Mouse (Mus musculus) heart, embryonic 12.5 days (tissue): ENCODE data around the gene Gpi1. TPM values are rescaled to one million over a fixed set of nuclear protein-coding genes. Genes with fewer than 3 reads are reported as not detected.
"Not testable (repeated sequence)": the region's sequence is repeated elsewhere in the genome, so short reads cannot be mapped to it uniquely, and the experiment has no call there.

Experiments
- ATAC-seq: fragments of 200-750 bp; cut with Nextera tagmentation; 2 replicates; pipeline ENCODE4 v1.8.0; 2017; ENCODE audit warnings: moderate TSS enrichment, moderate library complexity; ENCODE audit not compliant: insufficient number of reproducible peaks, low FRiP score
- H3K27ac ChIP-seq: fragments of 300-500 bp; sonication (generic); 2 replicates; pipeline ENCODE4 v1.5.1; 2016; ENCODE audit warnings: mild to moderate bottlenecking, moderate library complexity; ENCODE audit not compliant: poor library complexity, severe bottlenecking
- H3K27me3 ChIP-seq: fragments of 300-500 bp; sonication (generic); replicated peaks from 2 replicates; pipeline ENCODE4 v1.6.1; 2016; ENCODE audit warnings: mild to moderate bottlenecking, moderate library complexity
- H3K36me3 ChIP-seq: fragments of 300-500 bp; sonication (generic); 2 replicates; pipeline ENCODE4 v1.6.1; 2016; ENCODE audit warnings: mild to moderate bottlenecking, moderate library complexity
- H3K4me1 ChIP-seq: fragments of 300-500 bp; sonication (generic); replicated peaks from 2 replicates; pipeline ENCODE4 v1.6.1; 2016; ENCODE audit warnings: mild to moderate bottlenecking
- H3K4me2 ChIP-seq: fragments of 300-500 bp; sonication (generic); 2 replicates; pipeline ENCODE4 v1.6.1; 2016; ENCODE audit warnings: mild to moderate bottlenecking, moderate library complexity
- H3K4me3 ChIP-seq: fragments of 300-500 bp; sonication (generic); 2 replicates; pipeline ENCODE4 v1.5.1; 2016; ENCODE audit warnings: mild to moderate bottlenecking
- H3K9ac ChIP-seq: fragments of 300-500 bp; sonication (generic); 2 replicates; pipeline ENCODE4 v1.6.1; 2016; ENCODE audit warnings: mild to moderate bottlenecking, moderate library complexity
- H3K9me3 ChIP-seq: fragments of 300-500 bp; sonication (generic); replicated peaks from 2 replicates; pipeline ENCODE4 v1.6.1; 2016; ENCODE audit warnings: mild to moderate bottlenecking, moderate library complexity
- WGBS: fragments of 180-500 bp; shearing (Covaris S2); methylation state at CpG from one replicate; pipeline ENCODE4 v1.1.7; 2016; 5-methylcytosine and 5-hydroxymethylcytosine counted together
- polyA plus RNA-seq: library from polyadenylated mRNA; unstranded; fragments of >200 nt; fragmentation: Nextera tagmentation; extraction: Ambion mirVana; gene quantifications from 2 replicates; pipeline ENCODE4 v1.2.1, GENCODE M21; 2016

The Gpi1 gene
- polyA plus RNA-seq, 1 experiment from 2014 or later: 777 TPM

DNA sequence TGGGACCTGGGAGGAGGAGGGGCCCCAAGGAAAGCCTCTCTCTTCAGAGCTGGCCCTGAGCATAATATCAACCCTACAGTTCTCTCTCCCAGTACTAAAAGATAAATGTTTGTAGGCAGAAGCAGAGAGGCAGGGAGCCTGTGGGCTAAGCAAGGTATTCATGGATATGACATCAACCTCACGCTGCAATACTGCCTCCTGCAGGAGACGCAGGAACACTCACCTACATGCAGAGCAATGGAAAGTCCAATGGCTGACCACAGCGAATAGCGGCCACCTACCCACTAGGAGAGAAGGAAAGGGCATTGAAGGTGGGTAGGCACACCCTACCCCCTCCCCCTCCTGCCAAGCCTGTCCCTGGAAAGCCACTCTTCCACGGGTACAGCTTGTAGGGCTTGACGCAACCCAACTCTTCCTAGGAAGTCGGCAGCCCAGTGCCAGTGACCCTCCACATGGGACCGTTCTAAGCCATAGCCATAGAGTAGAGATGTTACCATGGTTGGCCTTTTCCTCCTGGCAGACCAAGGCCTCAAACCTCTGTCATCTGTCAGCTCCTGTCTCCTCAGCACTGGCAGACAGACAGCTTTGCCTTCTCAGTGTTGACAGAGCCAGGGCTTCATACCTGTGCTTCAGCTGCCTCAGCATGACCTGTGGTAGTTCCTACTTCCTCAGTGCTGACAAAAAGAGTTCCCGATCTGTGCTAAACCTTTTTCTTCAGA lies 21.9 kb downstream of the Gpi1 start:
- Histone ChIP-seq H3K4me1 (0 out of 2 replicates have a peak, but pooled peaks cover 8% of the 10 kb centered on the region), H3K36me3 (peaks cover 100% of the 10 kb centered on the region), H3K27ac (no peak overlapping the region), H3K4me2 (no peak overlapping the region), H3K9ac (no peak overlapping the region), H3K9me3 (no peaks in the 10 kb centered on the region), H3K27me3 (no peaks in the 10 kb centered on the region), H3K4me3 (no peak overlapping the region)
- ATAC-seq: no peak
- 92% methylated on average over 9 of the region's 9 CpGs for WGBS

DNA sequence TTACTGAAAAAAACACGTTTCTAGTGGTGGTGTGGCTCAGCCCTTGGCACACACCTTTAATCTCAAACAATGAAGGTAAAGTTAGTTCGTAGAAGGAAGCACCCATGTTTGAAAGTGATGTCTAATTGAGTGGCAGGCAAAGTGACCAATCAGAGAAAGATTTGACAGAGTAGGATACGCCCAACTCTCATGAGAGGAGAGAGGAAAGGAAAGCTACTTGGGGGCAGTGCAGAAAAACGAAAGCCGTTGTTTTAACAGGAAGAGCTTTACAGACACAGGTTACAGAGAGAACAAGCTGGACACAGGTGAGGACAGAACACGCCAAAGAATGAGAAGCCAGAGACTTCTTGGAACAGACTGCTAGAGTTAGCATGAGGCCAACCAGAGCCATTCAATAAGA lies 23.8 kb downstream of the Gpi1 start:
- ATAC-seq: no peak
- H3K4me1 ChIP-seq: 0 out of 2 replicates have a peak, but pooled peaks cover 8% of the 10 kb centered on the region
- H3K9me3 ChIP-seq: no peaks in the 10 kb centered on the region
- peaks cover 100% of the 10 kb centered on the region for H3K36me3 ChIP-seq
- H3K4me3 ChIP-seq: no peak overlapping the region
- no peak overlapping the region for H3K9ac ChIP-seq
- H3K27ac ChIP-seq: no peak overlapping the region
- no peaks in the 10 kb centered on the region for H3K27me3 ChIP-seq
- H3K4me2 ChIP-seq: no peak overlapping the region
- WGBS: 89% methylated on average over 6 of the region's 6 CpGs

DNA sequence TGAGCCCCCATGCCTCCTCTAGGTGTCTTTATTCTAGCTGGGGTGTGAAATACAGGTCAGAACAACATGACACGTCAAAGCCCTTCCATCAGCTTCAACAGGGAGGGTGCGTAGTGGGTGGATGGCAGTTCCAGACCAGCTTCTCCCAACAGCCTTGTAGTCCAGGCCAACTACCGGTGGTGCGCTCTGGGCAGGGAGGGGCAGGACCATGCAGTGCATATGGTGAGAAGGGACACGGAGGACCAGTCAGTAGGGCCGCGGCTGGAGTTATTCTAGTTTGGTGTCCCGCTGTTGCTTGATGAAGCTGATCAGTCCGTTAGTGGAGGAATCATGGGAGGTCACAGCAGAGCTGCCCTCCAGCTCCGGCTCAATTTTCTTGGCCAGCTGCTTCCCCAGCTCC lies 28.0 kb downstream of the Gpi1 start:
- not testable (repeated sequence) for H3K9me3 ChIP-seq, H3K4me3 ChIP-seq, H3K27ac ChIP-seq, H3K9ac ChIP-seq, ATAC-seq, H3K4me1 ChIP-seq, H3K4me2 ChIP-seq, H3K27me3 ChIP-seq
- 91% methylated on average over 10 of the region's 10 CpGs for WGBS
- peaks cover 70% of the 10 kb centered on the region for H3K36me3 ChIP-seq

DNA sequence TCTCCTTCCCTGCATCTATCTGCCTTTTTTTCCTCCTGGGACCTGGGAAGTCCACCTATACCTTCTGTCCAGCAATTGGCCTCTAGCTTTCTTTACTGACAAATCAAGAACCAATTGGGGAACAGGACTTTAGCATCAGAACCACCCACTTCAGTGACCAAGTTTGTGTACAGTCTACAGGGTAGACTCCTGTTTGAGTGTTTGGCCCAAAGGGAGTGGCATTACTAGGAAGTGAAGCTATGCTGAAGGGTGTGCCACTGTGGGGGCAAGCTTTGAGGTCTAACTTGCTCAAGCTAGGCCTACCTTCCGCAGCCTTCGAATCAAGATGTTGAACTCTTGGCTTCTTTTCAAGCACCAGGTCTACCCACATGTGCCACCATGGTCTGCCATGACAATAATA lies 29.3 kb downstream of the Gpi1 start:
- Histone ChIP-seq H3K36me3 (peaks cover 56% of the 10 kb centered on the region), H3K4me3 (no peak overlapping the region)
- 92% methylated on average over 2 of the region's 2 CpGs for WGBS

DNA sequence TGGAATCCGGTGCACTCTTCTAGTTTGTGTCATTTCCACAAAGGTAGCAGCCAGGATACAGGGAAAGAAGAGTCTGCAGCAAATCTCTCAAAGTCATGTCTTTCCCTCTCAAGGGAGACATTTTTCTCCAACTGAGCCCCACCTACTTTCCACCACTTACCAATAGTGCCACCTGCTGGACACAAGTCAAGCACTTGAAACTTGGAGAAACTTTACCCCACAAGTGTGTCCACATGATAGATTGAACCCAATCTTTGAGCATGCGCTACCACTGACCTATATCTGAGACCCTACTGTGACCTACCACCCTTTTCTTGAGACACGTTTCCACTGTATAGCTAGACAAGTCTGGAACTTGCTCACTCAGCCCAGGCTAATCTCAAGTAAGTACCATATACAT lies 31.8 kb downstream of the Gpi1 start:
- Histone ChIP-seq H3K9me3 (no peaks in the 10 kb centered on the region; the same call in 1 of the 2 replicates), H3K4me3 (no peak overlapping the region), H3K9ac (no peak overlapping the region), H3K27ac (no peak overlapping the region), H3K27me3 (no peaks in the 10 kb centered on the region), H3K4me1 (peaks cover 5% of the 10 kb centered on the region), H3K4me2 (no peak overlapping the region), H3K36me3 (peaks cover 40% of the 10 kb centered on the region)
- 37% methylated on average over 3 of the region's 3 CpGs for WGBS
- no peak for ATAC-seq

More for the DNA sequence above, 29.3 kb downstream of the Gpi1 start:
- Histone ChIP-seq H3K27me3 (no peaks in the 10 kb centered on the region), H3K4me2 (no peak overlapping the region), H3K27ac (no peak overlapping the region), H3K4me1 (no peaks in the 10 kb centered on the region), H3K9ac (no peak overlapping the region), H3K9me3 (no peaks in the 10 kb centered on the region; the same call in 1 of the 2 replicates)
- no peak for ATAC-seq

DNA sequence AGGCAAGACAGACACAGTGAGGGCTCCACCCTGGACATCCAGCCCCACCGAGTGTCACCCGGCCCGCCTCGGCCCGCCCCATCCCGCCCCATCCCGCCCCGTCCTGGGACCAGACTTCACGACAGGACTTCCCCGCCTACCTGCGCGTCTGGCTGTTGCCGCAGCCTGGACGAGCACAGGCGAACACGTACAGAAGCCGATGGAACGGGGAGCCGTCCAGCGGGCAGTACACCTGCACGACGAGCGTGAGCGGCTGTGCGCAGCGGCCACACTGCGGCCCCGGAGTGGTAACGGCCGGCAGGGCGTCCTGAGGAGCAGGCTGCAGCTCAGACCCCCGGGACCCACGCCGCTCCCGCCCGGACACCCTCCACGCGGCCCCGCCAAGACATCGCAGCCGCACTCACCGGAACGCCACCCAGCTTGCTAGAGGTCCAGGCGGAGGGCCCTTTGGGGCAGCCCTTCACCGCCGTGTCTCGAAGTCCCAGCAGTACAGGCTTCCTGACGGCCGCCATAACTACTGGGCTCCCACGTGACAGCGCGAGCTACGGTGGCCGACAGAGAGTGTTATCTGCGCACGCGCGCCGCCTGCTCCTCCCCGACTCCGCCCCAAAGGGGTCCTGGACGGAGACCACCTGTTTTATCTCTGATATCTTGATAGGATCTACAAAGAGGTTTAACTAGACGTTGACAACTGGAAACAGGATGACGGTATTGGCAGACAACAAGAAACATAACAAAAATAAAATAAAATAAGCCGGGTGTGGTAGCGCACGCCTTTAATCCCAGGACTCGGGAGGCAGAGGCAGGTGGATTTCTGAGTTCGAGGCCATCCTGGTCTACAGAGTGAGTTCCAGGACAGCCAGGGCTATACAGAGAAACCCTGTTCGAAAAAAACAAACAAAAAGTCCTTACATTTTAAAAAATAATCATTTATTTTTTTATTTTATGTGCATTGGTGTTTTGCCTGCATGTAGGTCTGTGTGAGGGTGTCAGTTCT lies 33.7 kb downstream of the Gpi1 start, which contains the start of gene Pdcd2l:
Gene Pdcd2l, minus strand, starts transcription at position 530 of the 997 bp plus-strand sequence.
- H3K9me3 ChIP-seq: no peaks in the 10 kb centered on the region; the same call in 1 of the 2 replicates
- H3K27me3 ChIP-seq: no peaks in the 10 kb centered on the region
- peak within 1 kb of the TSS; percentile 90 for H3K4me2 ChIP-seq
- H3K36me3 ChIP-seq: peaks cover 38% of the 10 kb centered on the region
- 3% methylated on average over 70 of the region's 70 CpGs for WGBS
- peak within 1 kb of the TSS; percentile 35 for H3K27ac ChIP-seq
- peak; percentile 92 for ATAC-seq
- peaks cover 5% of the 10 kb centered on the region for H3K4me1 ChIP-seq
- H3K4me3 ChIP-seq: peak within 1 kb of the TSS; percentile 78
- peak within 1 kb of the TSS; percentile 89 for H3K9ac ChIP-seq

DNA sequence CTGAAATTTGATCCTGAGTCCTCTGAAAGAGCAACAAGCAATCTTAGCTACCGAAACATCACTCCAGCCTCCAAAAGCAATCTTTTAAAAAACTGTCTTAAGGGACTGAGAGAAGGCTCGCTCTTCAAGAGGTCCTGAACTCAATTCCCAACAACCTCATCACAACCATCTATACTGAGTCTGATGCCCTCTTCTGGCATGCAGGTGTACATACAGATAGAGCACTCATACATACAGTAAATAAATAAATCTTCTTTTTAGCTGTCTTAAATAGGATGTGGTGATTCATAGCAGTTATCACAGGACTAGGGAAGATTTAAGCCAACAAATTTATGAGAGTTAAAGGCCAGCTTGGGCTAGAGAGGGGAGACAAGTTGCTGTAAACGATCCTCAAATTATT lies 34.5 kb downstream of the Gpi1 start:
- Histone ChIP-seq H3K4me1 (peaks cover 5% of the 10 kb centered on the region), H3K27ac (no peak overlapping the region), H3K9ac (peak overlapping the region; percentile 89), H3K27me3 (no peaks in the 10 kb centered on the region), H3K4me3 (peak overlapping the region; percentile 78), H3K4me2 (peak overlapping the region; percentile 90), H3K36me3 (peaks cover 35% of the 10 kb centered on the region), H3K9me3 (no peaks in the 10 kb centered on the region; the same call in 1 of the 2 replicates)
- 0 out of 2 replicates have a peak, but pooled peaks have one; percentile 26 for ATAC-seq
- 44% methylated on average over 3 of the region's 3 CpGs for WGBS

DNA sequence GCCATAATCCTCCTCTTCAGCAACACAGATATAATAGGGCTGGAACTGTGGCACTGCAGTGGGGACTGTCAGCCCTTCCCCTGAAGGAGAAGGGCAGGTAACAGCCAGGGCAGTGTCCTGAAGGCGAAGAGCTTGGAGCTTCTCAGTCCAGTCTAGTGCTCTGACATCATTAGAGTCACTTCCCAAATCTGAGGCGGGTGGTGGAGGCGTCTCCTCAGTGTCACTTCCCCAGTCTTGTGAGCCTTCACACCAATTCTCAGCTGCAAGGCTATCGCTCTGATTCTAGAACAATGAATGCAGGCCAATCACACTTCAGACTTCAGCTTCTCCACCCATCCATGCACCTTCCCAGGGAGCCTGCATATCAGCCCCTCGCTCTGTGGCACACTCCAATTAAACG lies 37.3 kb downstream of the Gpi1 start:
- Histone ChIP-seq H3K4me3 (no peak overlapping the region), H3K9me3 (no peaks in the 10 kb centered on the region), H3K4me2 (no peak overlapping the region), H3K36me3 (peaks cover 53% of the 10 kb centered on the region), H3K27ac (no peak overlapping the region), H3K4me1 (peaks cover 5% of the 10 kb centered on the region), H3K9ac (no peak overlapping the region), H3K27me3 (no peaks in the 10 kb centered on the region)
- ATAC-seq: no peak
- 83% methylated on average over 6 of the region's 6 CpGs for WGBS

DNA sequence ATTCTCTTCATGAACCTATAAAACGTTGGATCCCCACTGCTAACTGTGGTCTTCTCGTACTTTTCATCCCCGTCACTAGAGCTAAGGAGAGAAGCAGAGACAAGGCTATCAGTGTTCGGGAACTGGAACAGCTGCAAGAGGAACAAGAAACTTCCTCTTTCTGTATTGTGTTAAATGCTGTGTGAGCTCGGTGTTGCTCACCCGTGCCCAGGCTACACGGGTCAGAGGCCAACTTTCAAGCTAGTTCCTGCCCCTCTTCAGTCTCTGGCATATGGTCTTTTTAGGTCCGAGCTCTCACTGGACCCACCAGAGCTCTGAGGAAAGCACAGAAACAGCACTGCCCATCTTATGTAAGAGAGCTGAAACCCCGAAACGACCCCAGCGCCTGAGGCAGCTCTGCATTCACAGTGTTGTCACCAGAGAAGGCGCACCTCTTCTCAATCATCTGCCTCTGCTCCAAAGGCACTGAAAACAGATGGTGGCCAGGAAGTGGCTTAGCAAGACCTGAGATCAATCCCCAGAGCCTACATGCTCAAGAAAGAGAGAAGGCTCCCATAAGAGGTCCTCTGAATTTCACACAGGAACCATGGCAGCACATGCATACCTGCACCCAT lies 40.7 kb downstream of the Gpi1 start:
- H3K4me3 ChIP-seq: no peak overlapping the region
- no peak overlapping the region for H3K27ac ChIP-seq
- WGBS: 87% methylated on average over 12 of the region's 12 CpGs
- H3K27me3 ChIP-seq: no peaks in the 10 kb centered on the region
- no peak for ATAC-seq
- H3K4me1 ChIP-seq: no peaks in the 10 kb centered on the region
- H3K36me3 ChIP-seq: peaks cover 81% of the 10 kb centered on the region
- no peak overlapping the region for H3K9ac ChIP-seq
- no peak overlapping the region for H3K4me2 ChIP-seq
- no peaks in the 10 kb centered on the region for H3K9me3 ChIP-seq

DNA sequence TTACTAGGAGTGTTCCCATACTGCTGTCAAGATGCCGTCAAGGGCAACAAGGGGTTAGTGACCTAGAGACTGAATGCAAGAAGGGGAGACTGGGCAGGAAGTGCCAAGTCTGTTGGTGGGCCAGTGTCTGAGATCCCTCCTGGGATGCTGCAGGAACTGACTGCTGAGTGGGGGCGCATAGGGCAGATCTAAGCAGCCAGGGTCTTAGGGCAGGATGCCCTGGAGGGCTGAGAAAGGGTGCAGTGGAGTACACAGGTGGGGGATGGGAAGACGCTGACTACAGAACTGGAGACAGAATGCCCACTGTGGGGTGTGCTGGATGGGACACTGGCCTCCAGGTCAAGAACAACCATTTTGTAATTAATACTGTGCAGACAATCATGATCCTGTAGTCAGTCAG lies 46.3 kb downstream of the Gpi1 start:
- no peaks in the 10 kb centered on the region for H3K27me3 ChIP-seq
- H3K36me3 ChIP-seq: peaks cover 57% of the 10 kb centered on the region
- no peak overlapping the region for H3K9ac ChIP-seq
- no peak overlapping the region for H3K4me3 ChIP-seq
- no peak overlapping the region for H3K27ac ChIP-seq
- H3K4me2 ChIP-seq: no peak overlapping the region
- ATAC-seq: 0 out of 2 replicates have a peak, but pooled peaks have one; percentile 22
- WGBS: 79% methylated on average over 3 of the region's 3 CpGs
- H3K9me3 ChIP-seq: no peaks in the 10 kb centered on the region
- no peaks in the 10 kb centered on the region for H3K4me1 ChIP-seq
